Mouse (Mus musculus): ENCODE measurements around the gene 1700008O03Rik. TPM values are rescaled to one million over a fixed set of nuclear protein-coding genes. Genes with fewer than 3 reads are reported as not detected.

The 1700008O03Rik gene
- polyA plus RNA-seq (2015; fragmentation: Nextera tagmentation; extraction: Ambion mirVana) = 3.6 and 3.8 TPM in 2 replicates

DNA sequence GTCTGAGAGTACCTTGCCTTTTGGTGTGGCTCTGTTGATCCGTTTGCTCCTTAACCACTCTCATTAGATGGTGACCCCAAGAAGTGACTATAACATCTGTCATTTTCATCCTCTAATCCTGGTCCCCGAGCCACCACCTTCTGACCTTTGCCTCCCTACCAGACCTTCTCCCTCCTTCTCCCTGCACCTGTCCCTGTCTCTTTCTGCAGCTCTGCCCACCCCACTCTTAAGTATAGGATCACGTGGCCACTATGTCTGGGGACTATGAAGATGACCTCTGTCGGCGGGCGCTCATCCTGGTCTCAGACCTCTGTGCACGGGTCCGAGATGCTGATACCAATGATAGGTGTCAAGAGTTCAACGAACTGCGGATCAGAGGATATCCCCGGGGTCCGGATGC is at the start of gene 1700008O03Rik:
Gene 1700008O03Rik (minus strand): TSS at position 101 of the 400 bp plus-strand sequence.
- WGBS = 83% methylated on average over 12 of the region's 12 CpGs
- Histone ChIP-seq H3K4me3 (ENCODE audit: low read length) (peak within 1 kb of the TSS; percentile 54), H3K27me3 (replicated peaks; ENCODE audit: control insufficient read depth, insufficient read depth, low read length) (no peaks in the 10 kb centered on the region), H3K9me3 (ENCODE audit: control insufficient read depth, low read length) (no peaks in the 10 kb centered on the region), H3K9ac (ENCODE audit: low read depth, low read length) (peak within 1 kb of the TSS; percentile 81), H3K4me1 (ENCODE audit: control insufficient read depth, insufficient read depth, low read depth, low read length) (peaks cover 8% of the 10 kb centered on the region), H3K27ac (ENCODE audit: low read depth, low read length) (peak within 1 kb of the TSS; percentile 9; the same call in 1 of the 2 replicates), H3K36me3 (ENCODE audit: control insufficient read depth, insufficient read depth, low read length) (no peaks in the 10 kb centered on the region), H3K4me2 (ENCODE audit: low read length) (peak within 1 kb of the TSS; percentile 93)
- no peak for ATAC-seq

DNA sequence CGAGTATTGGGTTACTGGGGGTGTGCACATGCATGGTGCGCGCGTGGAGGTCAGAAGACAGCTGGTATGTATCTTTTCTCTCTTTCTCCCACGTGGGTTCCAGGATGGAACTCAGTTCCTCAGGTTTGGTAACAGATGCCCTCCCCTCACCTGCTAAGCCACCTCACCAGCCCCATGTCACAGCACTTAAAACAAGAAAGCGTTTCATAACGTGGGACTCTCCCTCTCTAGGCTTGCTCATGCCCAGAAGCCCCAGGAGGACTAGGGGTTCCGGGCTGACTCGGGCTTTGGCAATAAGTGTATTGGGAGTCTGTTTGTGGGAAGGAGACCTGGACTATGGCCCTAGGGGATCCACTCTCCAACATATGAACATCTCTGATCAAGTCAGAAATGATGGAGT is 48.5 kb upstream of the 1700008O03Rik start:
- Histone ChIP-seq H3K4me2 (ENCODE audit: low read length) (no peak overlapping the region), H3K27me3 (replicated peaks; ENCODE audit: control insufficient read depth, insufficient read depth, low read length) (no peaks in the 10 kb centered on the region), H3K9me3 (ENCODE audit: control insufficient read depth, low read length) (no peaks in the 10 kb centered on the region), H3K9ac (ENCODE audit: low read depth, low read length) (no peak overlapping the region), H3K36me3 (ENCODE audit: control insufficient read depth, insufficient read depth, low read length) (no peaks in the 10 kb centered on the region), H3K4me1 (ENCODE audit: control insufficient read depth, insufficient read depth, low read depth, low read length) (peaks cover 29% of the 10 kb centered on the region), H3K27ac (ENCODE audit: low read depth, low read length) (no peak overlapping the region), H3K4me3 (ENCODE audit: low read length) (no peak overlapping the region)
- 82% methylated on average over 9 of the region's 9 CpGs for WGBS
- ATAC-seq = no peak

DNA sequence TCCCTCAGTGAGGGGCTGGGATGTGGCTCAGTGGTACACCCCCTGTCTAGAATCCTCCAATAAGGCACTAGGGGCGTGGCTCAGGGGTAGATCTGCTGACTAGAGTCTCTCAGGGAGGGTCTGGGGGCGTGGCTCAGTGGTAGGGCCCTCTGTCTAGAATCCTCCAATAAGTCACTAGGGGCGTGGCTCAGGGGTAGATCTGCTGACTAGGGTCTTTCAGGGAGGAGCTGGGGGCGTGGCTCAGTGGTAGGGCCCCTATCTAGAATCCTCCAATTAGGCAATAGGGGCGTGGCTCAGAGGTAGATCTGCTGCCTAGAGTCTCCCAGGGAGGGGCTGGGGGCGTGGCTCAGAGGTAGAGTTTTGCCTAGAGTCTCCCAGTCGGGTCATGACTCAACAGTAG is 47.8 kb upstream of the 1700008O03Rik start:
- Histone ChIP-seq H3K4me3 (ENCODE audit: low read length) (no peak overlapping the region), H3K36me3 (ENCODE audit: control insufficient read depth, insufficient read depth, low read length) (no peaks in the 10 kb centered on the region), H3K4me1 (ENCODE audit: control insufficient read depth, insufficient read depth, low read depth, low read length) (peaks cover 29% of the 10 kb centered on the region), H3K9me3 (ENCODE audit: control insufficient read depth, low read length) (no peaks in the 10 kb centered on the region), H3K4me2 (ENCODE audit: low read length) (no peak overlapping the region), H3K9ac (ENCODE audit: low read depth, low read length) (no peak overlapping the region), H3K27me3 (replicated peaks; ENCODE audit: control insufficient read depth, insufficient read depth, low read length) (no peaks in the 10 kb centered on the region), H3K27ac (ENCODE audit: low read depth, low read length) (no peak overlapping the region)
- 5% methylated on average over 7 of the region's 7 CpGs for WGBS
- peak; percentile 24; the same call in 1 of the 2 replicates for ATAC-seq

DNA sequence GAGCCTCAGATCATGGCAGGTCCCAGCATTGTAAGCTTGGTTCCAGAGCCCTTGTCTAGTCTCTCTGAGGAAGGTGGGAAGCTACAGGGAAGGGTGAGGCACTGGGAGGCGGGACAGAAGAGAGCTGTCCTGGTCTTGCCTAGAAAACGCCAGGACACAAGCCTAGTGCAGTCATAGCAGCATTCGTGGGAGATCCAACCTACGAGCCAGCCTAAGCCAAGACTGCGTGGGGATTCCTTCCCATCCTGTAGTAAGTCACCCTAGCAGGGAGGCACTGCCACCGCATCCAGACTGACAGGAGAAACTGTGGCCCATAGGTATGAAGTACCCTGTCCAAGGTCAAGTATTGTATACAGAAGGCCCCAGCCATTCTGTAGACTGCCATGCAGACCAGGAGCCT is 46.9 kb upstream of the 1700008O03Rik start:
- no peaks in the 10 kb centered on the region for H3K27me3 ChIP-seq (replicated peaks; ENCODE audit: control insufficient read depth, insufficient read depth, low read length)
- H3K4me3 ChIP-seq (ENCODE audit: low read length) = no peak overlapping the region
- H3K27ac ChIP-seq (ENCODE audit: low read depth, low read length) = no peak overlapping the region
- ATAC-seq = no peak
- H3K36me3 ChIP-seq (ENCODE audit: control insufficient read depth, insufficient read depth, low read length) = no peaks in the 10 kb centered on the region
- H3K4me2 ChIP-seq (ENCODE audit: low read length) = no peak overlapping the region
- H3K4me1 ChIP-seq (ENCODE audit: control insufficient read depth, insufficient read depth, low read depth, low read length) = peaks cover 31% of the 10 kb centered on the region
- no peak overlapping the region for H3K9ac ChIP-seq (ENCODE audit: low read depth, low read length)
- H3K9me3 ChIP-seq (ENCODE audit: control insufficient read depth, low read length) = no peaks in the 10 kb centered on the region
- 77% methylated on average over 6 of the region's 6 CpGs for WGBS

DNA sequence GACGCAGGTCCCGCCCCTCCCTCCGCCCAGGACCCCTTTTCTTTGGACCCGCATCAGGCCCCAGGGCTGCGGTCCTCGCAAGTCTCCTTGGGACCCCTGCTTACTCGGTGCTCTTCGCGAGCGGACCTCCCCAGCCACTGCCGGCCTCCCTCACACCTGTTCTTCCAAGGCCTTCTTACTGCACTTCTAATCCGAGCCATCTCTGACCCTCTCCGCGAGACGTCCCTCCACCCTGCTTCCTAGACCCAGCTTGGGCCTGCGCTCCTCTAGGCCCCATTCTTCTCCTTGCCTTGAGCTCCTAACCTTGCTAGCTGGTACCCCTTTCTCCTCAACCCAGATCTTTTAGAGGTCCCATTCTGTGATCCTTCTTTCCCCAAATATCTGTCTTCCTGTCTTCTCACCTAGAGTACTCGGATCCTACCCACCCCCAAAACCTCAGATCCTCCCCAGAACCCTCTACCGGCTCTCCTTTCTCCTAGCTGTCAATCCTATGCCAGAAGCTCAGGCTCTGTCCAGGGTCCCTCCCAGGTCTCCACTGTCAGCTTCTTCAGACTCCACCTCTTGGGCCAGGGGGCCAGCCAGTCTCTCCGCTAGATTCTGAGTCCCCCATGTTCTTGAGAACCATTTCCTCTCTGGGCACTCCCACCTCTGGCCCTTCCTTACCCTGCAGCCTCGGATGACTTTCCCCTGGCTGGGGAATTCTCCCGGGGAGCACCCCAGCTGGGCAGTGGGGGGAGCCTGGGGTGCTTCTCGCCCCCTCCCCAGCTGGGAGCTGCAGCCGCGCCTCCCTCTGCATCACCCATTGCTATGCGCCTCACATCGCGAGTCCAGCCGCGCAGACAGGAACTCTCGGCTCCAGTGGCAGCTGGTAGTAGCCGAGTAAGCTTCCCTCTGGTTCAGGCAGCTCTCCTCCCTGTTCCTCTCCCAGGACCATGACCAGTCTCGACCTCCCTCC is 44.2 kb upstream of the 1700008O03Rik start:
- WGBS = 2% methylated on average over 32 of the region's 32 CpGs
- Histone ChIP-seq H3K4me2 (ENCODE audit: low read length) (peak overlapping the region; percentile 85), H3K36me3 (ENCODE audit: control insufficient read depth, insufficient read depth, low read length) (no peaks in the 10 kb centered on the region), H3K27me3 (replicated peaks; ENCODE audit: control insufficient read depth, insufficient read depth, low read length) (no peaks in the 10 kb centered on the region), H3K9me3 (ENCODE audit: control insufficient read depth, low read length) (no peaks in the 10 kb centered on the region), H3K9ac (ENCODE audit: low read depth, low read length) (peak overlapping the region; percentile 99), H3K4me3 (ENCODE audit: low read length) (peak overlapping the region; percentile 80), H3K27ac (ENCODE audit: low read depth, low read length) (peak overlapping the region; percentile 99), H3K4me1 (ENCODE audit: control insufficient read depth, insufficient read depth, low read depth, low read length) (peaks cover 32% of the 10 kb centered on the region)
- ATAC-seq = peak; percentile 37

DNA sequence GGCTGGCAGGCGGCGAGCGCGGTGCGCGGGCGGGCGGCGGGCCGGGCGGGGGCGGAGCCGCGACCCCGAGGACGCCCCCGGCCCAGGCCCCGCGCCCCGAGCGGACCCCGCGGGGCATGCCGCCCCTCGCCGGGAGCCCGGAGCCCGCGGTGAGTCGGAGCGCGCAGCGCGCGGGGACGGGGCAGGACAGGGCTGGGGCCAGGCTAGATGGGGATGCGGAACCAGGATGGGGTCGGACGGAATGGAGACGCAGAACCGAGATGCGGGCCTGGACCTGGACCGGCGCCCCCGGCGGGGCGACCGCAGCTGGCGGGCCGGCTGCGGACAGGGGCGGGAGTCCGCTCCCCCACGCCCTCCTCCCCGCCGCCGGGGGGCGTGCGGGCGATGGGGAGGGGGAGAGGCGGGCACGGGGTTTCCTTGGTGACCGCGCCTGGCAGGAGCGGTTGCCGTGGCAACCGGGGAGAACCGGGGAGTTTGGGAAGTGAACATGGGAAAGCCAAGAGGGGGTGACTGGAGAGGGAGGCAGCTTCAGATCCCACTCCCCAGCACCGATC is 43.4 kb upstream of the 1700008O03Rik start, which contains the start of gene Lrrc4b:
Gene Lrrc4b (plus strand): TSS at position 51 of the 554 bp plus-strand sequence.
- WGBS = under 1% methylated on average over 38 of the region's 69 CpGs
- H3K9ac ChIP-seq (ENCODE audit: low read depth, low read length) = peak within 1 kb of the TSS; percentile 99
- H3K4me1 ChIP-seq (ENCODE audit: control insufficient read depth, insufficient read depth, low read depth, low read length) = peaks cover 32% of the 10 kb centered on the region
- H3K27me3 ChIP-seq (replicated peaks; ENCODE audit: control insufficient read depth, insufficient read depth, low read length) = no peaks in the 10 kb centered on the region
- ATAC-seq = peak; percentile 67
- peak within 1 kb of the TSS; percentile 99 for H3K27ac ChIP-seq (ENCODE audit: low read depth, low read length)
- H3K4me3 ChIP-seq (ENCODE audit: low read length) = peak within 1 kb of the TSS; percentile 80
- no peaks in the 10 kb centered on the region for H3K9me3 ChIP-seq (ENCODE audit: control insufficient read depth, low read length)
- H3K4me2 ChIP-seq (ENCODE audit: low read length) = peak within 1 kb of the TSS; percentile 85
- no peaks in the 10 kb centered on the region for H3K36me3 ChIP-seq (ENCODE audit: control insufficient read depth, insufficient read depth, low read length)

DNA sequence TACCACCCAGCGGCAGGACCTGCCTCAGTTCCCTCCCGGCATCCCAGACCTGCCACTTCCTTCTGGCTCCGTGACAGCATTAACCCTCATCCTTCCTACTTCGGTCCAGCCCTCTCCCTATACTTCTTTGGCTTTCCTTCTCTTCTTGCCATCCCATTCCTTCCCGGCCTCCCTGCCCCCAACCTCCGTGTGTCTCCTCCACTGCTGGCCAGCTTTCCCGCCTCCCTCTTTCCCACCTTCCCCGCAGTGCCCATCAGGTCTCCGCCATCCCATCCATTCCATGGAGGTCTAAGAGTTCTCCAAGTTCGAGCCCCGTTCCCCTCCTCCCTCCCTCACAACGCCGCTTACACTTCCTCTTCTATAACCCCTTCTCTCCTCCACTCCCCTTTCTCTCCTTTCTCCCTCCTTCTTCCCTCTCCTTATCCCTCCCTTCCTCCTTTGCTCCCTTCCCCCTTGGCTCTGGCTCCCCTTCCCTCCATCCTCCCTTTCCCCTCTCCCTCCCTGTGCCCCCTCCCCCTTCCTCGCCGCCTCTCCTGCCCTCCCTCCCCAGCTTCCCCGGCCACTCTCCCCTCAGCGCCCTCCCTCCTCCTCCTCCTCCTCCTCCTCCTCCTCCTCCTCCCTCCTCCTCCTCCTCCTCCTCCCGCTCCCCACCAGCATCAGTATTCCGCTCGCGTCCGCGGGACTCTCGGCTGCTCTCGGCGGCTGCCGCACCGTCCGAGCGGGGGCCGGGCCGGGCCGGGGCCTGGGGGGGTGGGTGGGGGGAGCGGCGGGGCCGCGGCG is 42.7 kb upstream of the 1700008O03Rik start:
- H3K36me3 ChIP-seq (ENCODE audit: control insufficient read depth, insufficient read depth, low read length) = no peaks in the 10 kb centered on the region
- H3K27ac ChIP-seq (ENCODE audit: low read depth, low read length) = peak overlapping the region; percentile 99

DNA sequence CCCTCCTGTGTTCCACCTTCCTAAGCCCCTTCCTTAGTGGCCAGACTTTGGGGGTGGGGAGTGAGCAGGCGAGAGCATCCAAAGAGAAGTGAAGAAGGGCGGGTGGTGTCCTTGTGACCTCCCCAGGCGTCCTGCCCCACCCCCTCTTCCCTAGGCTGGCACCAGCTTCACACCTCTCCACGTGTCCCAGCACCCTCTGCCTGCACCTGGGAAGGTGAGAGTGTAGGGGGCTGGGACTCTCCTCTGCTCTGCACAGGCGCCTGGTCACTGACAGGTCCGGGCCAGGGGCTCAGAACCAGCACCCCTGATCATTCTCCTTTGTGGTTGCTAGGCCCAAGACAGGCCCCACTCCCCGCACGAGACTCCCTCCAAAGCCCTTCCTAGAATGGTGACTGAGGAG is 42.0 kb upstream of the 1700008O03Rik start:
- 0 out of 2 replicates have a peak, but pooled peaks have one; percentile 3 for ATAC-seq
- peak overlapping the region; percentile 85 for H3K4me2 ChIP-seq (ENCODE audit: low read length)
- peak overlapping the region; percentile 80 for H3K4me3 ChIP-seq (ENCODE audit: low read length)
- no peaks in the 10 kb centered on the region for H3K27me3 ChIP-seq (replicated peaks; ENCODE audit: control insufficient read depth, insufficient read depth, low read length)
- H3K9me3 ChIP-seq (ENCODE audit: control insufficient read depth, low read length) = no peaks in the 10 kb centered on the region
- peak overlapping the region; percentile 99 for H3K9ac ChIP-seq (ENCODE audit: low read depth, low read length)
- H3K36me3 ChIP-seq (ENCODE audit: control insufficient read depth, insufficient read depth, low read length) = no peaks in the 10 kb centered on the region
- 16% methylated on average over 8 of the region's 8 CpGs for WGBS
- peak overlapping the region; percentile 99 for H3K27ac ChIP-seq (ENCODE audit: low read depth, low read length)
- H3K4me1 ChIP-seq (ENCODE audit: control insufficient read depth, insufficient read depth, low read depth, low read length) = peaks cover 29% of the 10 kb centered on the region

More for the DNA sequence above, 42.7 kb upstream of the 1700008O03Rik start:
- Histone ChIP-seq H3K27me3 (replicated peaks; ENCODE audit: control insufficient read depth, insufficient read depth, low read length) (no peaks in the 10 kb centered on the region), H3K4me2 (ENCODE audit: low read length) (peak overlapping the region; percentile 85), H3K9me3 (ENCODE audit: control insufficient read depth, low read length) (no peaks in the 10 kb centered on the region), H3K9ac (ENCODE audit: low read depth, low read length) (peak overlapping the region; percentile 99), H3K4me1 (ENCODE audit: control insufficient read depth, insufficient read depth, low read depth, low read length) (peaks cover 32% of the 10 kb centered on the region), H3K4me3 (ENCODE audit: low read length) (peak overlapping the region; percentile 80)
- WGBS = 1% methylated on average over 17 of the region's 38 CpGs
- peak; percentile 27 for ATAC-seq

Data from hindbrain, embryonic 16.5 days (tissue).